Mouse (Mus musculus): ENCODE data around the gene Apc2.

- TF ChIP-seq ZNF384 (IDR thresholded peaks at IDR 0.05; ENCODE audit: low read depth, low read length) = no peak
- TF ChIP-seq CTCF (conservative IDR thresholded peaks at IDR 0.05 in 1 of 2, IDR thresholded peaks at IDR 0.05 in 1 of 2; ENCODE audit: low read depth in 2 of 2, low read length in 2 of 2) = no peak
- no peak for TF ChIP-seq EP300 (IDR thresholded peaks at IDR 0.05; ENCODE audit: low read length)
- TF ChIP-seq GABPA (IDR thresholded peaks at IDR 0.05; ENCODE audit: insufficient replicate concordance, low read depth, low read length) = no peak
- no peak for TF ChIP-seq TCF12 (IDR thresholded peaks at IDR 0.05; ENCODE audit: low read depth, low read length)
- no peak for TF ChIP-seq POLR2AphosphoS2 (IDR thresholded peaks at IDR 0.05; ENCODE audit: low read depth, low read length)
- TF ChIP-seq ETS1 (conservative IDR thresholded peaks at IDR 0.05; ENCODE audit: low read depth, low read length) = no peak
- TF ChIP-seq CHD1 (IDR thresholded peaks at IDR 0.05; ENCODE audit: low read depth, low read length) = no peak
- TF ChIP-seq KAT2A (IDR thresholded peaks at IDR 0.05; ENCODE audit: insufficient replicate concordance, low read length) = no peak
- no peak for TF ChIP-seq USF1 (IDR thresholded peaks at IDR 0.05; ENCODE audit: low read depth, low read length)
- TF ChIP-seq PAX5 (IDR thresholded peaks at IDR 0.05; ENCODE audit: low read length) = no peak
- TF ChIP-seq POLR2A (IDR thresholded peaks at IDR 0.05; ENCODE audit: low read depth, low read length) = no peak
- TF ChIP-seq E2F4 (IDR thresholded peaks at IDR 0.05; ENCODE audit: insufficient replicate concordance, low read depth, low read length) = no peak
- TF ChIP-seq NELFE (IDR thresholded peaks at IDR 0.05; ENCODE audit: low read depth, low read length) = no peak
Measured at GRCm38 (mm10) chr10:80304862-80305261, 9.1 kb downstream of the Apc2 start.
